Mouse (Mus musculus): ENCODE measurements around the gene Gabarap. TPM values are rescaled to one million over a fixed set of nuclear protein-coding genes. Genes with fewer than 3 reads are reported as not detected.
"Not testable (repeated sequence)": the region's sequence is repeated elsewhere in the genome, so short reads cannot be mapped to it uniquely, and the experiment has no call there.

Gene Gabarap
- total RNA-seq, 1 experiment = 70.6 TPM

DNA sequence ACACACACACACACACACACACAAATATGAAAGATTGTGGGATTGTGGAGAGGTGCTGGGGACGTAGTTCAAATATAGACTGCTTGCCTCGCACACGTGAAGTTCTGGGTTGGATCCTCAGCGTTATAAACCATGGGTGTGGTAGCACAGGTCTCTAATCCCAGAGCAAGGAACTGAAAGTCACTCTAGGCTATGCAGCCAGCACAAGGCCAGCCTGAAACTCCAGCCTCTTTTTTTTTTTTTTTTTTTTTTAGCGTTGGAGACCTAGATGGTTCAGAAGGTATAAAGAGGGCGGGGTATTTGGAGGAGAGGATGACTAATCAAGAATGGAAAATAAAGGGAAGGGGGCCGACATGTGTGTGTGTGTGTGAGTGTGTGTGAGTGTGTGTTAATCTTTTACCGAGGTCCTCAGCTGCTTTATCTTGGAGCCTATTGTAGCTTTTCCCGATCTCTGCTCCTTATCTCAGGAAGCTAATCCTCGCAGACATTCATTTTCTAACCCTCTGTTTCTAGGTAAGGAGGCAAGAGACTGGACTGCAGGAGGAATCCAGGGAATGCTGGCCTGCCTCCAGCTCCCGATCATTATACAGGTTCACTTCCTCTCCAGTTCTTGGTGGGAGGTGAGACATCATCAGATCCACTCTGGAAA, 37.6 kb upstream of the Gabarap start:
- in situ Hi-C loops (cut with MboI; ENCODE audit: low sequenced_read_pairs in 2 of 2, unreplicated experiment in 2 of 2) = no loop called here
- no peaks in the 10 kb centered on the region for H3K9me3 ChIP-seq (ENCODE audit: control insufficient read depth, insufficient read depth, low read depth, low read length)
- no peak overlapping the region for H3K9ac ChIP-seq (ENCODE audit: insufficient read depth, low read depth, low read length, poor library complexity, severe bottlenecking)
- H3K4me3 ChIP-seq (ENCODE audit: insufficient read depth in 1 of 2, low read depth in 1 of 2, low read length in 2 of 2, poor library complexity in 1 of 2, severe bottlenecking in 1 of 2) = no peak overlapping the region
- TF ChIP-seq MAFK (IDR thresholded peaks at IDR 0.05; ENCODE audit: insufficient read depth, low read depth, low read length) = no peak
- TF ChIP-seq ZC3H11A (IDR thresholded peaks at IDR 0.05; ENCODE audit: borderline replicate concordance, low read depth, low read length) = no peak
- no peak for TF ChIP-seq CHD2 (IDR thresholded peaks at IDR 0.05; ENCODE audit: low read depth, low read length)
- TF ChIP-seq HCFC1 (IDR thresholded peaks at IDR 0.05; ENCODE audit: borderline replicate concordance, insufficient read depth, low read length) = no peak
- peaks cover 0 to 4% of the 10 kb centered on the region in 2 experiments; a peak in 1 of 4 replicates for H3K4me1 ChIP-seq (ENCODE audit: control insufficient read depth in 2 of 2, insufficient read depth in 2 of 2, low read length in 2 of 2, poor library complexity in 1 of 2)
- DNase-seq (ENCODE audit: low read depth, low spot score) = no peak
- H3K36me3 ChIP-seq (ENCODE audit: control insufficient read depth, insufficient read depth, low read length, poor library complexity, severe bottlenecking) = no peaks in the 10 kb centered on the region
- H3K27ac ChIP-seq (ENCODE audit: insufficient read depth, low read depth, low read length, poor library complexity, severe bottlenecking) = no peak overlapping the region

DNA sequence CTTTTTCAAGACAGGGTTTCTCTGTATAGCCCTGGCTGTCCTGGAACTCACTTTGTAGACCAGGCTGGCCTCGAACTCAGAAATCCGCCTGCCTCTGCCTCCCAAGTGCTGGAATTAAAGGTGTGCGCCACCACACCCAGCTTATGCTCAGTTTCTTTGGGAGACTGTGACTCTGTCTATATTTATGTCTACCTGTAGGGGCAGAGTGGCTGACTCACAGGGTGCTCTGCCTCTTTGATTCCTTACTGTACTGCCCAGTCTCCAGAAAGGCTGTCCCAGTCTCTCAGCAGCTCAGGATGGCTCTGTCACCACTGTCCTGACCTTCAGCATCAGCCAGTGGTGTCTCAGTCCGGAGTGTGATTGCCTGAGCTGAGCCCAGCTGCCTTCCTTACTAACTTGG, 35.3 kb upstream of the Gabarap start:
- H3K4me3 ChIP-seq (ENCODE audit: insufficient read depth in 1 of 2, low read depth in 1 of 2, low read length in 2 of 2, poor library complexity in 1 of 2, severe bottlenecking in 1 of 2); H3K9ac ChIP-seq (ENCODE audit: insufficient read depth, low read depth, low read length, poor library complexity, severe bottlenecking); H3K4me1 ChIP-seq (ENCODE audit: control insufficient read depth in 2 of 2, insufficient read depth in 2 of 2, low read length in 2 of 2, poor library complexity in 1 of 2); in situ Hi-C loops (cut with MboI; ENCODE audit: low sequenced_read_pairs in 2 of 2, unreplicated experiment in 2 of 2); DNase-seq (ENCODE audit: low read depth, low spot score); H3K36me3 ChIP-seq (ENCODE audit: control insufficient read depth, insufficient read depth, low read length, poor library complexity, severe bottlenecking); H3K27ac ChIP-seq (ENCODE audit: insufficient read depth, low read depth, low read length, poor library complexity, severe bottlenecking); H3K9me3 ChIP-seq (ENCODE audit: control insufficient read depth, insufficient read depth, low read depth, low read length): not testable (repeated sequence)

DNA sequence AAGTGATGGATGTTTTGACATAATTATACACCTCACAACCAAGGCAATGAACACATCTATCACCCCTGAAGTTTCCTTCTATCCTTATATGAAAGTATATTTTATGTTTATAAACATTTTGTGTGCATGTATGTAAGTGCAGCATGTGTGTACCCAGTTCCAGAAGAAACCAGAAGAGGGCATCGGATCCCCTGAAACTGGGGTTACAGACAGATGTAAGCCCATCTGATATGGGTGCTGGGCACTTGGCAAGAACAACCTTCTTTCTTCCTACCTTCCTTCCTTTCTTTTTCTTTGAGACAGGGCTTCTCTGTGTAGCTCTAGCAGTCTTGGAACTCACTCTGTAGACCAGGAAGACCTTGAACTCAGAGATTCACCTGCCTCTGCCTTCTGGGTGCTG, 34.7 kb upstream of the Gabarap start:
- no peak for DNase-seq (ENCODE audit: low read depth, low spot score)
- H3K9ac ChIP-seq (ENCODE audit: insufficient read depth, low read depth, low read length, poor library complexity, severe bottlenecking) = no peak overlapping the region
- in situ Hi-C loops (cut with MboI; ENCODE audit: low sequenced_read_pairs in 2 of 2, unreplicated experiment in 2 of 2) = no loop called here
- no peak overlapping the region for H3K4me3 ChIP-seq (ENCODE audit: insufficient read depth in 1 of 2, low read depth in 1 of 2, low read length in 2 of 2, poor library complexity in 1 of 2, severe bottlenecking in 1 of 2)
- H3K9me3 ChIP-seq (ENCODE audit: control insufficient read depth, insufficient read depth, low read depth, low read length) = no peaks in the 10 kb centered on the region
- TF ChIP-seq HCFC1 (IDR thresholded peaks at IDR 0.05; ENCODE audit: borderline replicate concordance, insufficient read depth, low read length) (no peak), MAFK (IDR thresholded peaks at IDR 0.05; ENCODE audit: insufficient read depth, low read depth, low read length) (no peak), ZNF384 (IDR thresholded peaks at IDR 0.05; ENCODE audit: low read depth, low read length) (no peak), ZC3H11A (IDR thresholded peaks at IDR 0.05; ENCODE audit: borderline replicate concordance, low read depth, low read length) (no peak), CHD2 (IDR thresholded peaks at IDR 0.05; ENCODE audit: low read depth, low read length) (no peak)
- no peaks in the 10 kb centered on the region for H3K36me3 ChIP-seq (ENCODE audit: control insufficient read depth, insufficient read depth, low read length, poor library complexity, severe bottlenecking)
- H3K4me1 ChIP-seq (ENCODE audit: control insufficient read depth in 2 of 2, insufficient read depth in 2 of 2, low read length in 2 of 2, poor library complexity in 1 of 2) = no peaks in the 10 kb centered on the region
- H3K27ac ChIP-seq (ENCODE audit: insufficient read depth, low read depth, low read length, poor library complexity, severe bottlenecking) = no peak overlapping the region

DNA sequence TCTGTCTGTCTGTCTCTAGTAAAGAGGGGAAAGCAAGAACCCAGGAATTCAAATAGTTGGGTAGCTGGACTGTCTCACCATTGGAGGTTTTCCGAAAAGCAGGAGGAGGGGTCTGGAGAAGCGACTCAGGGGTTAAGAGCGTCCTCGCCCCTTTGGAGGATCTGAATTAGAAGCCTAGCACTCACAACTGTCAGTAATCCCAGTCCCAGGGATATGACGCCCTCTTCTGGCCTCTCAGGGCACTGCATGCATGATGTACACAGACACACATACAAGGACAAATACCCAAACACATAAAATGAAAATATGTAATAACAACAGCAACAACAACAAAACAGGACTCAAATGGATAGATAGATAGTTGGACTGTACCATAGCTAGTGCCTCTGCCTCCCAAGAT, 30.3 kb upstream of the Gabarap start:
- H3K9me3 ChIP-seq (ENCODE audit: control insufficient read depth, insufficient read depth, low read depth, low read length) = no peaks in the 10 kb centered on the region
- in situ Hi-C loops (cut with MboI; ENCODE audit: low sequenced_read_pairs in 2 of 2, unreplicated experiment in 2 of 2) = no loop called here
- peak; percentile 75 for DNase-seq (ENCODE audit: low read depth, low spot score)

DNA sequence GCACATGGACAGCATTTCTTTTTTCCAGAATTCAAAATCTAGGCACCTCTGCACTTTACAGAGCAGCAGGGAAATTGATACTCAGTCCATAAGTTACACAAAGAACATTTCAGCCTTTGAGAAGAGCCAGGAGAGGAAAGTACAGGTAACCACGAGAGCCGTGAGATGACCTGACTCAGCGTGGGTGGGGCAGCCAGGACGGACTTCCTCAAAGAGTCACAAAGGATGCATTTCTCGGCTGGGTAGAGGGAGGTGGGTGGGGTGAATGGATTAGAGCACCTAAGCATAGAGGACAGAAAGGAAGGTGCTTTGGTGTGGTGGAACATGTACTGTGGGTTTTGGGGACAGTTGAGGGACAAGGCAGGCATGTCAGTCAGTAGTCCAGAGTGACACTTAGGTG, 29.1 kb upstream of the Gabarap start:
- Histone ChIP-seq H3K4me1 (ENCODE audit: control insufficient read depth in 2 of 2, insufficient read depth in 2 of 2, low read length in 2 of 2, poor library complexity in 1 of 2) (peaks cover 0 to 4% of the 10 kb centered on the region in 2 experiments; a peak in 1 of 4 replicates), H3K4me3 (ENCODE audit: insufficient read depth in 1 of 2, low read depth in 1 of 2, low read length in 2 of 2, poor library complexity in 1 of 2, severe bottlenecking in 1 of 2) (no peak overlapping the region), H3K36me3 (ENCODE audit: control insufficient read depth, insufficient read depth, low read length, poor library complexity, severe bottlenecking) (no peaks in the 10 kb centered on the region)

More for the DNA sequence above, 30.3 kb upstream of the Gabarap start:
- no peaks in the 10 kb centered on the region for H3K36me3 ChIP-seq (ENCODE audit: control insufficient read depth, insufficient read depth, low read length, poor library complexity, severe bottlenecking)
- TF ChIP-seq CHD2 (IDR thresholded peaks at IDR 0.05; ENCODE audit: low read depth, low read length) = no peak
- peak; percentile 49; the same call in 1 of the 2 replicates for TF ChIP-seq ZC3H11A (IDR thresholded peaks at IDR 0.05; ENCODE audit: borderline replicate concordance, low read depth, low read length)
- H3K27ac ChIP-seq (ENCODE audit: insufficient read depth, low read depth, low read length, poor library complexity, severe bottlenecking) = no peak overlapping the region
- no peak overlapping the region for H3K9ac ChIP-seq (ENCODE audit: insufficient read depth, low read depth, low read length, poor library complexity, severe bottlenecking)
- H3K4me3 ChIP-seq (ENCODE audit: insufficient read depth in 1 of 2, low read depth in 1 of 2, low read length in 2 of 2, poor library complexity in 1 of 2, severe bottlenecking in 1 of 2) = no peak overlapping the region
- peaks cover 0 to 3% of the 10 kb centered on the region in 2 experiments; a peak in 1 of 4 replicates for H3K4me1 ChIP-seq (ENCODE audit: control insufficient read depth in 2 of 2, insufficient read depth in 2 of 2, low read length in 2 of 2, poor library complexity in 1 of 2)

More for the DNA sequence above, 29.1 kb upstream of the Gabarap start:
- H3K9ac ChIP-seq (ENCODE audit: insufficient read depth, low read depth, low read length, poor library complexity, severe bottlenecking) = no peak overlapping the region
- H3K27ac ChIP-seq (ENCODE audit: insufficient read depth, low read depth, low read length, poor library complexity, severe bottlenecking) = no peak overlapping the region
- in situ Hi-C loops (cut with MboI; ENCODE audit: low sequenced_read_pairs in 2 of 2, unreplicated experiment in 2 of 2) = no loop called here
- TF ChIP-seq ZC3H11A (IDR thresholded peaks at IDR 0.05; ENCODE audit: borderline replicate concordance, low read depth, low read length) = no peak
- TF ChIP-seq ZNF384 (IDR thresholded peaks at IDR 0.05; ENCODE audit: low read depth, low read length) = no peak
- 0 out of 2 replicates have a peak, but pooled peaks have one; percentile 3 for TF ChIP-seq MAFK (IDR thresholded peaks at IDR 0.05; ENCODE audit: insufficient read depth, low read depth, low read length)
- TF ChIP-seq CHD2 (IDR thresholded peaks at IDR 0.05; ENCODE audit: low read depth, low read length) = no peak
- no peak for TF ChIP-seq HCFC1 (IDR thresholded peaks at IDR 0.05; ENCODE audit: borderline replicate concordance, insufficient read depth, low read length)
- no peak for DNase-seq (ENCODE audit: low read depth, low spot score)
- no peaks in the 10 kb centered on the region for H3K9me3 ChIP-seq (ENCODE audit: control insufficient read depth, insufficient read depth, low read depth, low read length)
